Mouse (Mus musculus) lung, embryonic 14.5 days (tissue): Measurements from ENCODE around the gene Xab2. TPM values are rescaled to one million over a fixed set of nuclear protein-coding genes. Genes with fewer than 3 reads are reported as not detected.

Source experiments
- ATAC-seq: fragments of 200-750 bp; cut with Nextera tagmentation; 2 replicates; pipeline ENCODE4 v1.8.0; 2017; ENCODE audit warnings: mild to moderate bottlenecking, moderate TSS enrichment, moderate library complexity; ENCODE audit not compliant: insufficient read depth
- DNase-seq: peaks from one replicate; pipeline ENCODE4 v3.0.0-alpha.2; 2015
- H3K27ac ChIP-seq: fragments of 300-500 bp; sonication (generic); 2 replicates; pipeline ENCODE4 v1.5.1; 2014; ENCODE audit warnings: low read depth, mild to moderate bottlenecking, moderate library complexity
- H3K27me3 ChIP-seq: fragments of 300-500 bp; sonication (generic); 2 replicates; pipeline ENCODE4 v1.6.1; 2014; ENCODE audit warnings: low read length, control low read depth; ENCODE audit not compliant: insufficient read depth
- H3K36me3 ChIP-seq: fragments of 300-500 bp; sonication (generic); 2 replicates; pipeline ENCODE4 v1.6.1; 2014; ENCODE audit warnings: control low read depth; ENCODE audit not compliant: insufficient read depth
- H3K4me1 ChIP-seq: fragments of 300-500 bp; sonication (generic); 2 replicates; pipeline ENCODE4 v1.6.1; 2014; ENCODE audit warnings: antibody characterized with exemption, control low read depth; ENCODE audit not compliant: insufficient read depth
- H3K4me2 ChIP-seq: fragments of 300-500 bp; sonication (generic); 2 replicates; pipeline ENCODE4 v1.6.1; 2014; ENCODE audit warnings: mild to moderate bottlenecking
- H3K4me3 ChIP-seq: fragments of 300-500 bp; sonication (generic); 2 replicates; pipeline ENCODE4 v1.5.1; 2014; ENCODE audit warnings: low read depth, low read length
- H3K9ac ChIP-seq: fragments of 300-500 bp; sonication (generic); 2 replicates; pipeline ENCODE4 v1.6.1; 2014
- H3K9me3 ChIP-seq: fragments of 300-500 bp; sonication (generic); 2 replicates; pipeline ENCODE4 v1.6.1; 2016; ENCODE audit warnings: low read depth, low read length, control low read depth
- CTCF ChIP-seq: IDR thresholded peaks from 2 replicates; pipeline ENCODE4 v1.5.1; 2016; ENCODE audit warnings: antibody characterized with exemption, low read depth
- WGBS: fragments of 180-500 bp; shearing (Covaris S2); extraction: QIAGEN DNeasy Blood & Tissue Kit; methylation state at CpG from one replicate; pipeline ENCODE4 v1.1.7; 2014; 5-methylcytosine and 5-hydroxymethylcytosine counted together
- polyA plus RNA-seq: library from polyadenylated mRNA; unstranded; fragments of >200 nt; fragmentation: Nextera tagmentation; extraction: Ambion mirVana; gene quantifications from 2 replicates; pipeline ENCODE4 v1.2.1, GENCODE M21; 2014

The Xab2 gene
- polyA plus RNA-seq, 1 experiment from 2014 or later, result 55.9 TPM

GRCm38 (mm10) chr8:3654726-3655508, 33.8 kb upstream of the Xab2 start:
- 58% methylated on average over 11 of the region's 11 CpGs for WGBS
- H3K4me3 ChIP-seq, result no peak overlapping the region
- ATAC-seq, result no peak
- DNase-seq, result no peak
- no peak overlapping the region for H3K4me2 ChIP-seq
- H3K4me1 ChIP-seq, result no peaks in the 10 kb centered on the region
- H3K36me3 ChIP-seq, result no peaks in the 10 kb centered on the region
- H3K9ac ChIP-seq, result no peak overlapping the region
- H3K27ac ChIP-seq, result no peak overlapping the region
- no peaks in the 10 kb centered on the region for H3K27me3 ChIP-seq
- TF ChIP-seq CTCF, result no peak
- no peaks in the 10 kb centered on the region for H3K9me3 ChIP-seq

DNA sequence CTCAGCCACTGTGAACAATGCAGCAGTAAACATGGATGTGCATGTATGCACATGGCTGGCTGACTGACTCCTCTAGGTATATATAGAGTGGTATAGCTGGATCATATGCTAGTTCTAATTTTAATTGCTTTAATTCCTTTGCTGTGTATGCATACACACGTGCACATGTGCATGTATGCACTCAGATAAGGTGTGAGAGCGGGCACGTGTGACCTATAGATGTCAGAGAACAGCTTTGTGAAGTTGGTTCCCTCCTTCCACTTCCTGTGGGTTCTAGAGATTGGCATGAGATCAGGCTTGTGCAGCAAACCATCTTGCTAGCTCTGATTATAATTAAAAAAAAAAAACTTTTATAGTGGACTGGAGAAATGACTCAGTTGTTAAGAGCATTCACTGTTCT, 31.7 kb upstream of the Xab2 start:
- H3K27me3 ChIP-seq, result no peaks in the 10 kb centered on the region
- H3K4me1 ChIP-seq, result no peaks in the 10 kb centered on the region
- no peak overlapping the region for H3K4me3 ChIP-seq
- 60% methylated on average over 3 of the region's 3 CpGs for WGBS
- no peaks in the 10 kb centered on the region for H3K9me3 ChIP-seq
- no peaks in the 10 kb centered on the region for H3K36me3 ChIP-seq
- H3K4me2 ChIP-seq, result no peak overlapping the region
- no peak overlapping the region for H3K27ac ChIP-seq
- DNase-seq (no peak), ATAC-seq (no peak)
- H3K9ac ChIP-seq, result no peak overlapping the region
- TF ChIP-seq CTCF, result no peak

DNA sequence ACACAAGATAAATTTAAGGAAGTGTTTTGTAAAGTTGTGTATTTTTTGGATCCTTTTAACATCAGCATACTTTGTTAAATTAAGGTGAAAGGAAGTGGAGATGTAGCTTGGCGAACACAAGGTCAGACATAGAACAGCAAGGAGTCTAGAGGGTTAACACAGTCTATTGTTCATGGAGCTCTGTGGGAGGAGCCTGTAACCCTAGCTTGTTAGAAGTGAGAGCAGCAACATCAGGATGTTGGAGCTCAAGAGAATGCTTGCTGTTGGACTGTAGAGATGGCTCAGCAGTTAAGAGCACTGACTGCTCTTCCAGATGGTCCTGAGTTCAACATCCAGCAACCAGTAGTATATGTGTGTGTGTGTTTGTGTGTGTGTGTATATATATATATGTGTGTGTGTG, 27.9 kb upstream of the Xab2 start:
- 41% methylated on average over 1 of the region's 1 CpGs for WGBS
- H3K27ac ChIP-seq, result no peak overlapping the region
- no peaks in the 10 kb centered on the region for H3K4me1 ChIP-seq
- H3K27me3 ChIP-seq, result no peaks in the 10 kb centered on the region
- H3K4me2 ChIP-seq, result no peak overlapping the region
- no peak for TF ChIP-seq CTCF
- no peaks in the 10 kb centered on the region for H3K36me3 ChIP-seq
- no peaks in the 10 kb centered on the region for H3K9me3 ChIP-seq
- peak; percentile 44 for DNase-seq
- ATAC-seq, result no peak
- no peak overlapping the region for H3K9ac ChIP-seq
- no peak overlapping the region for H3K4me3 ChIP-seq

- H3K4me1 ChIP-seq, result no peaks in the 10 kb centered on the region
- no peak for TF ChIP-seq CTCF
- ATAC-seq (no peak), DNase-seq (peak; percentile 5)
- H3K4me3 ChIP-seq, result no peak overlapping the region
- no peaks in the 10 kb centered on the region for H3K36me3 ChIP-seq
- no peak overlapping the region for H3K4me2 ChIP-seq
- H3K9ac ChIP-seq, result no peak overlapping the region
- H3K9me3 ChIP-seq, result no peaks in the 10 kb centered on the region
- no peaks in the 10 kb centered on the region for H3K27me3 ChIP-seq
- H3K27ac ChIP-seq, result no peak overlapping the region
- WGBS, result 68% methylated on average over 2 of the region's 2 CpGs
Measured at GRCm38 (mm10) chr8:3648268-3648667, 27.2 kb upstream of the Xab2 start.

DNA sequence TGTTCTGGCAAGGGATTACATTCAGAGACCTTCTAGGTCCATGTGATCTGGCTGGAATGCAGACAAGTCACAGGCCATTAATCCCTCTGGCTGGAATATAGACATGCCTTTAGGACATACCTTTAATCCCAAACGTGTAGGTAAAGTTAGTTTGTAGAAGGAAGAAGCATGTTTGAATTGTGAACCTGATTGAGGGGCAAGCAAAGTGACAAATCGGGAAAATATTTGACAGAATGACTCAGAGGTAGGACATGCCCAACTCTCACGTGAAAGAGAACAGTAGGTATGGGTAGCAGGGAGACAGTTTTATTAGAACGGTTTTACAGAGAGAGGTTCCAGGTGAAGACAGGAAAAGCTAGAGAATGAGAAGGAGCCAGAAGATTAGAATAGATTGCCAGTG, 26.4 kb upstream of the Xab2 start:
- Histone ChIP-seq H3K4me3 (no peak overlapping the region), H3K36me3 (no peaks in the 10 kb centered on the region), H3K9ac (no peak overlapping the region), H3K9me3 (no peaks in the 10 kb centered on the region), H3K4me2 (no peak overlapping the region), H3K27me3 (no peaks in the 10 kb centered on the region), H3K4me1 (no peaks in the 10 kb centered on the region), H3K27ac (no peak overlapping the region)
- ATAC-seq, result no peak
- 74% methylated on average over 4 of the region's 4 CpGs for WGBS
- no peak for DNase-seq
- TF ChIP-seq CTCF, result no peak

DNA sequence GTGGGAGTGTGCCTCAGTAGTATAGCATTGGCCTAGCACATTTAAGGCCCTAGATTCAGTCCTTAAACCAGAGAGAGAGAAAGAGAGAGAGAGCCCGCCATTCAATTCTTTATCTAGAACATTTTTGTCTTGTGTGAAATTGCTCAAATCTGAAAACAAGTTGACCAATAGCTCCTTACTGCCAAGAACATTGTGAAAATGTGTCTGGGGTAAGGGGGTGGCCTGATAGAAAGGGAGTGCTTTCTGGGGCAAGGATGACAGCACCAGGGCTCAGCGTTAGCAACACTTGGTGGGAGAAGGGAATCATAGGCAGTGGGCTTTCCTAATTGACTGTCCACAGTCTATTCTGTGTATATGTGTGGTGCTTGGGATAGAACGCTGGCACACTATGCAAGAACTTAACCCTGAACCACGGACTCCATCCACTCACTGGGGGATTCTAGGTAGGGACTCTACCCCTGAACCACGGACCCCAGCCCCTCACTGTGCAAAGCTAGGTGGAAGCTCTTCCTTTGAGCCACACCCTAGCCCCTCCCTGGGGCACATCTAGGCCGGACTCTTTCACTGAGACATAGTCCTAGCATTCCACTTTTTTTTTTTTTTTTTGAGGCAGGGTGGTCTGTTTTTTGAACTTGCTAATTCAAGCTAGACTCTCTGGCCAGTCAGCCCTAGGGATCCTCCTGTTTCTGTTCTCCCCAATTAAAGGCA, 25.9 kb upstream of the Xab2 start:
- Histone ChIP-seq H3K4me1 (no peaks in the 10 kb centered on the region), H3K4me2 (no peak overlapping the region), H3K27ac (no peak overlapping the region), H3K4me3 (no peak overlapping the region), H3K36me3 (no peaks in the 10 kb centered on the region), H3K9ac (no peak overlapping the region), H3K9me3 (no peaks in the 10 kb centered on the region), H3K27me3 (no peaks in the 10 kb centered on the region)
- WGBS, result 77% methylated on average over 6 of the region's 6 CpGs
- no peak for ATAC-seq
- TF ChIP-seq CTCF, result no peak
- DNase-seq, result no peak

GRCm38 (mm10) chr8:3645804-3646203, 24.7 kb upstream of the Xab2 start:
- peak; percentile 44; the same call in 1 of the 2 replicates for ATAC-seq
- peak; percentile 34 for DNase-seq
- no peaks in the 10 kb centered on the region for H3K27me3 ChIP-seq
- H3K9ac ChIP-seq, result no peak overlapping the region
- H3K4me2 ChIP-seq, result no peak overlapping the region
- H3K4me1 ChIP-seq, result no peaks in the 10 kb centered on the region
- H3K27ac ChIP-seq, result no peak overlapping the region
- no peaks in the 10 kb centered on the region for H3K36me3 ChIP-seq
- WGBS, result 16% methylated on average over 5 of the region's 5 CpGs
- no peaks in the 10 kb centered on the region for H3K9me3 ChIP-seq
- H3K4me3 ChIP-seq, result no peak overlapping the region
- peak; percentile 12; the same call in 1 of the 2 replicates for TF ChIP-seq CTCF
